Mouse (Mus musculus) thymus, adult 2 months (tissue): ENCODE measurements at regions not wholly inside any gene's neighbourhood (a gene's known extent, or its start where the extent isn't known, plus 50 kb on each side); places are given as distances from the start of the nearest gene placed in this dataset.
A peak's percentile ranks its signal among the peaks of the same experiment; 100 is the strongest.

Source experiments
- DNase-seq: peaks from one replicate; pipeline ENCODE4 v3.0.0; 2021
- H3K27ac ChIP-seq: fragments of 200-500 bp; 2 replicates; pipeline ENCODE4 v1.5.1; 2012; ENCODE audit warnings: low read length, control low read depth; ENCODE audit not compliant: control insufficient read depth, insufficient read depth
- H3K27me3 ChIP-seq: fragments of 200-500 bp; 2 replicates; pipeline ENCODE4 v1.6.1; 2012; ENCODE audit warnings: mild to moderate bottlenecking, low read length, moderate library complexity, mixed read lengths; ENCODE audit not compliant: control insufficient read depth, insufficient read depth
- H3K36me3 ChIP-seq: fragments of 200-500 bp; 2 replicates; pipeline ENCODE4 v1.6.1; 2012; ENCODE audit warnings: mild to moderate bottlenecking, low read length, moderate library complexity; ENCODE audit not compliant: control insufficient read depth, insufficient read depth
- H3K4me1 ChIP-seq: fragments of 200-500 bp; replicated peaks from 2 replicates; pipeline ENCODE4 v1.6.1; 2012; ENCODE audit warnings: low read length; ENCODE audit not compliant: control insufficient read depth, insufficient read depth
- H3K4me3 ChIP-seq: fragments of 200-500 bp; 2 replicates; pipeline ENCODE4 v1.5.1; 2012; ENCODE audit warnings: mild to moderate bottlenecking, low read length, control low read depth, moderate library complexity; ENCODE audit not compliant: control insufficient read depth, insufficient read depth
- CTCF ChIP-seq: fragments of 200-500 bp; IDR thresholded peaks from 2 replicates; pipeline ENCODE4 v1.5.1; 2012; ENCODE audit warnings: mild to moderate bottlenecking, control low read depth, low read length, moderate library complexity, borderline replicate concordance; ENCODE audit not compliant: control insufficient read depth, poor library complexity, insufficient read depth; ENCODE audit errors: extremely low read depth
- POLR2A ChIP-seq: fragments of 200-500 bp; IDR thresholded peaks from 2 replicates; pipeline ENCODE4 v1.6.1; 2012; ENCODE audit warnings: mild to moderate bottlenecking, low read length, control low read depth, moderate library complexity; ENCODE audit not compliant: control insufficient read depth, poor library complexity, insufficient read depth; ENCODE audit errors: extremely low read depth
- WGBS: fragments of 180-500 bp; shearing (Covaris S2); methylation state at CpG from one replicate; pipeline ENCODE4 v1.1.7; 2018; 5-methylcytosine and 5-hydroxymethylcytosine counted together

GRCm38 (mm10) chr7:37363629-37364175, 409.7 kb downstream of the Zfp536 start:
- no peak overlapping the region for H3K4me3 ChIP-seq
- 0 out of 2 replicates have a peak, but pooled peaks cover 2% of the 10 kb centered on the region for H3K4me1 ChIP-seq
- H3K27ac ChIP-seq, result no peak overlapping the region
- no peak for TF ChIP-seq POLR2A
- TF ChIP-seq CTCF, result no peak
- DNase-seq, result no peak
- no peaks in the 10 kb centered on the region for H3K36me3 ChIP-seq
- no peaks in the 10 kb centered on the region for H3K27me3 ChIP-seq
- WGBS, result 80% methylated on average over 10 of the region's 10 CpGs

- Histone ChIP-seq H3K27me3 (no peaks in the 10 kb centered on the region), H3K27ac (no peak overlapping the region), H3K36me3 (no peaks in the 10 kb centered on the region), H3K4me3 (no peak overlapping the region), H3K4me1 (0 out of 2 replicates have a peak, but pooled peaks cover 2% of the 10 kb centered on the region)
- no peak for DNase-seq
- 87% methylated on average over 9 of the region's 9 CpGs for WGBS
- no peak for TF ChIP-seq POLR2A
Measured at GRCm38 (mm10) chr7:37364221-37364620, 409.2 kb downstream of the Zfp536 start.

GRCm38 (mm10) chr7:37366006-37366405, 407.4 kb downstream of the Zfp536 start:
- 88% methylated on average over 19 of the region's 19 CpGs for WGBS
- no peak for DNase-seq
- H3K27ac ChIP-seq, result no peak overlapping the region
- no peak overlapping the region for H3K4me3 ChIP-seq
- 0 out of 2 replicates have a peak, but pooled peaks cover 2% of the 10 kb centered on the region for H3K4me1 ChIP-seq
- TF ChIP-seq POLR2A, result no peak
- no peak for TF ChIP-seq CTCF
- H3K27me3 ChIP-seq, result no peaks in the 10 kb centered on the region
- H3K36me3 ChIP-seq, result no peaks in the 10 kb centered on the region

GRCm38 (mm10) chr7:37369698-37370097, 403.7 kb downstream of the Zfp536 start:
- TF ChIP-seq POLR2A (no peak), CTCF (peak; percentile 59; the same call in 1 of the 2 replicates)

GRCm38 (mm10) chr7:37373864-37374263, 399.6 kb downstream of the Zfp536 start:
- Histone ChIP-seq H3K27me3 (no peaks in the 10 kb centered on the region), H3K4me3 (no peak overlapping the region), H3K27ac (no peak overlapping the region), H3K36me3 (no peaks in the 10 kb centered on the region), H3K4me1 (peaks cover 4% of the 10 kb centered on the region; the same call in 1 of the 2 replicates)
- WGBS, result 13% methylated on average over 11 of the region's 11 CpGs
- no peak for TF ChIP-seq POLR2A
- TF ChIP-seq CTCF, result peak; percentile 75; the same call in 1 of the 2 replicates
- DNase-seq, result peak; percentile 70

More at GRCm38 (mm10) chr7:37369698-37370097, 403.7 kb downstream of the Zfp536 start:
- Histone ChIP-seq H3K4me1 (no peaks in the 10 kb centered on the region), H3K36me3 (no peaks in the 10 kb centered on the region), H3K4me3 (no peak overlapping the region), H3K27me3 (no peaks in the 10 kb centered on the region), H3K27ac (no peak overlapping the region)
- WGBS, result 75% methylated on average over 4 of the region's 4 CpGs
- peak; percentile 27 for DNase-seq

- no peak for DNase-seq
- Histone ChIP-seq H3K27me3 (no peaks in the 10 kb centered on the region), H3K27ac (no peak overlapping the region), H3K4me3 (no peak overlapping the region), H3K36me3 (no peaks in the 10 kb centered on the region), H3K4me1 (peaks cover 4% of the 10 kb centered on the region; the same call in 1 of the 2 replicates)
- TF ChIP-seq POLR2A (no peak), CTCF (no peak)
- WGBS, result 87% methylated on average over 9 of the region's 9 CpGs
Measured at GRCm38 (mm10) chr7:37375044-37375443, 398.4 kb downstream of the Zfp536 start.

GRCm38 (mm10) chr7:37375591-37375990, 397.9 kb downstream of the Zfp536 start:
- H3K27ac ChIP-seq, result no peak overlapping the region
- 53% methylated on average over 11 of the region's 11 CpGs for WGBS
- H3K4me1 ChIP-seq, result peaks cover 4% of the 10 kb centered on the region; the same call in 1 of the 2 replicates
- TF ChIP-seq CTCF (no peak), POLR2A (no peak)
- DNase-seq, result no peak
- H3K36me3 ChIP-seq, result no peaks in the 10 kb centered on the region
- no peaks in the 10 kb centered on the region for H3K27me3 ChIP-seq
- H3K4me3 ChIP-seq, result no peak overlapping the region
